Mouse (Mus musculus): ENCODE measurements at regions not wholly inside any gene's neighbourhood (a gene's known extent, or its start where the extent isn't known, plus 50 kb on each side); places are given as distances from the start of the nearest gene placed in this dataset.

- no peak for DNase-seq (ENCODE audit: low spot score in 2 of 2)
Measured at GRCm38 (mm10) chr11:63753260-63753659, 168.8 kb downstream of the Hs3st3b1 start.

DNA sequence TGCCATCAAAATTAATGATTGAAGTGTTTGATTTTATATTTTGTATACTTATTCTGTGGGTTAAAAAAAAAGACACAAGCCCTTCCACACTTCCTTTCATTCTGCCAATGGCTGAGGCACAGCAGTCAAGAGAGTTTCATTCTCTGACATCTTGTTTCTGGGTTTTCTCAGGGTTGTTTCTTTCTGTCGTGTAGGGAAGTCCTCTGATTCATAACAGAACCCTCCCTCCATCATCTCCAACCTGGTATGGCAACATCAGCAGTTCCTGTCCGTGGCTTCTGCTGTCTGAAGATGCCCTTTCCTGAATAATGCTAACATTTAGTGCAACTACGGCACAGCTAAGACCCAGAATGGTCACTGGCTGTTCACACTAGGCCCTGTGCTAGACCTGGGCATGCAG is 167.3 kb downstream of the Hs3st3b1 start:
- DNase-seq (ENCODE audit: low spot score in 2 of 2): no peak

- DNase-seq (ENCODE audit: low spot score in 2 of 2): no peak
Measured at GRCm38 (mm10) chr11:63758313-63758712, 163.8 kb downstream of the Hs3st3b1 start.

GRCm38 (mm10) chr11:63761561-63761960 is 160.5 kb downstream of the Hs3st3b1 start:
- DNase-seq (ENCODE audit: low spot score in 2 of 2): no peak

GRCm38 (mm10) chr11:63767631-63768250 is 154.3 kb downstream of the Hs3st3b1 start:
- DNase-seq (ENCODE audit: low spot score in 2 of 2): no peak

DNA sequence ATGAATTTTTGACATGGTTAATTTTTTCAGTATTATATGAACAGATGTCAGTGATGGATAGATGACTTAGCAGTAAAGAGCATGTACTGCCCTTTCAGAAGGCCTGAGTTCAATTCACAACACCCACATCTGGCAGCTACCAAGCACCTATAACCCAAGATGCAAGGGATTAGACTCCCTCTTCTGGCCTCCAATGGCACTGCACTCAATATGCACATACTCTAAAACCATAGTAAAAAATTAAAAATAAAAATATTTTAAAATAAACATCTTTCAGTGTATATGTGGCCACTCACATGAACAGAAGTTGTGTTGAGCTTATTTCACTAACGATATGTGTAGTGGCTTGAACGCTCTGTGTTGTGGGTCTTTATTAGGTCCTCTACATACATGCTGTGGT is 152.4 kb downstream of the Hs3st3b1 start:
- no peak for DNase-seq (ENCODE audit: low spot score in 2 of 2)

GRCm38 (mm10) chr11:63775382-63775781 is 146.7 kb downstream of the Hs3st3b1 start:
- DNase-seq (ENCODE audit: low spot score in 2 of 2): no peak

GRCm38 (mm10) chr11:63779371-63779770 is 142.7 kb downstream of the Hs3st3b1 start:
- DNase-seq (ENCODE audit: low spot score in 2 of 2): no peak

GRCm38 (mm10) chr11:63781967-63782915 is 139.8 kb downstream of the Hs3st3b1 start:
- DNase-seq (ENCODE audit: low spot score in 2 of 2): no peak

DNA sequence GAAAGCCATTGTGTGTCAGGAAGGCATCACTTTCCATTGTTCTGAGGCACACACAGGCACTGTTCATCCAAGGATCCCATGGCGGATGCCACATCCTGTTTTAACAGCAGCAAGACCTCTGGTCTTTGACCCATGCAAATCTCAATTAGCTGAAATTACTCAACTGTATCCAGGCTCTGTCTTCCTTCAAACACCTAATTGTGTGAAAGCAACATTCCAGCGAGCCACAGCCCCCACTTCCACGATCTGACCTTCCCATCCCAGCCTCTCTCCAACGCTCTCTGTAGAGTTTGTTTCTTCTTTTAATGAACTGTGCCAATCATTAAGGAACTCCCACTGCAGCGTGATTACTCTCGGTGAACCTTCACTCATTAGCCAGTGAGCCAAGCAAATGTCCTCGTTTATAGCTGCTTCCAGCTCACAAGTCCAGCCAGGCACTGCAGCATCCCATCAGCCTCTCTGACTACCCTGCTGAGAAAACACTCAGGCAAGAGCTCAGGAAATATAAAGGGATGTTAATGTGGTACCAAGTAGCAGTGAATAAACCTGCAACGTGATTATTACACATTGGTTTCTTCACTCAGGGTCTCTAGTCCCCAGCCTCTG is 136.7 kb downstream of the Hs3st3b1 start:
- no peak for DNase-seq (ENCODE audit: low spot score in 2 of 2)

GRCm38 (mm10) chr11:63785965-63786364 is 136.1 kb downstream of the Hs3st3b1 start:
- no peak for DNase-seq (ENCODE audit: low spot score in 2 of 2)

DNA sequence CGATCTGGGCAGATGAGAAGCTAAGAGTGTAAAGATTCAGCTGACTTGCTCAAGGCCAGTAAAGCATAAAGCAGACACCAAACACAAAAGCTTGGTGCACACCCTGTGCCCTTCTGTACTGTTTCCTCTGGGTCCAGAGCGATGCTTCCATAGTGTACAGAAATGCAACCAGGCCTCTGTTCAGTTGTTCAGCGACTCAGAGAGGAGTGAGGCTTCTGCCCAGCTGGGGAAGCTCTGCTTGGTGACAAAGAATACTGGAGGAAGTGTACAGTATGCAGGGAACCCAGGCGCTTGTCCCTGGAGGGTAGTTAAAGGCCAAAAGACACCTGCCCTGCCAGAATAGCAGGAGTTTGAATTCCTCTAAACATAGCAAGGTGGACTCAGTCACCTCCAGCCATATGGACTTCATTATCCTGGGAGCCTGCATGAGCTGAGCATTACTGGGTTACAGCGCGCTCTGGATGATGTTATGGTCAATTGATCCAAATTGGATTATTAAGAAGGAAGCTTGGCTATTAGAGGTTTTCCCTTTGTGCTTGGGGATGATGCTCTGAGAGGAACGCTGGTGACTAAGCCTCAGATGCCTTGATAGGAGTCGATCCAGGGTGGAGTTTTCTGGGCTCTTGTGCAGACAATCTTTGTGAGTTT is 132.5 kb downstream of the Hs3st3b1 start:
- no peak for DNase-seq (ENCODE audit: low spot score in 2 of 2)

- no peak for DNase-seq (ENCODE audit: low spot score in 2 of 2)
Measured at GRCm38 (mm10) chr11:63791004-63791862, 130.9 kb downstream of the Hs3st3b1 start.

DNA sequence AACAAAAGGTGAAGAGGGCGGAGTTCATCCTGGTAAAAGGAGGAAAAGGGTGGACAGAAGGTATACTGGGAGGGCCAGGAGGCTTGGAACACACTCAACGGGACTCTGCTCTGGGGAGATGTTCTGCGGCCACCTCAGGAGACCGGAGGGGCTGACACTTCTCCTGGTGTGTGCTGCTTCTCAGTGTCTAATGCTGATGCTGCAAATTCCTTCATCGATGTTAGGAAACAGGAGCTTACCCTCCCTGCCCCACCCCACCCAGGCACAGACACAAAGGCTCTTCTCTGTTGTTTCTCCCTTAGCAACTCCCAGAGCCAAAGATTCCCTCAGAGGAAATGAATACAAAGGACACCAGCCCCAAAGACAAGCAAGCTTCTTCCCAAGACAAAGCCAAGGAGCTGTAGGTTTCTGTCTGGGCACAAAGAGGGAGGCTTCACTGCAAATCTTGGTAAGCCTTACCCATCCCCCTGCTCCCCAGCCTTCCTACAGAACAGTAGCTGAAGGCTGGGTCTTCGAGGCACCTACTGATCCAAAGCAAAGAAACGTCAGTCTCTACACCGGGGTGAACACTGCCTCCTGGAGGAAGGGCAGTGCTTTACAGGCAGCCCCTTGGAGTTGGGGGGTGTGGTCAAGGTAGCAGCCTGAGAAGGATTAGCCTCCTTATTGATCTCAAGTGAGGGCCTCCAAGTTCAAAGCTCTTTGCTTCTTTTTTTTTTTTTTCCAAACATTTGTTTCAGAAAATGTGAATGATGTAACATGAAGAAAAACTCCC is 128.2 kb downstream of the Hs3st3b1 start:
- no peak for DNase-seq (ENCODE audit: low spot score in 2 of 2)

- DNase-seq (ENCODE audit: low spot score in 2 of 2): no peak
Measured at GRCm38 (mm10) chr11:63812146-63812545, 109.9 kb downstream of the Hs3st3b1 start.

DNA sequence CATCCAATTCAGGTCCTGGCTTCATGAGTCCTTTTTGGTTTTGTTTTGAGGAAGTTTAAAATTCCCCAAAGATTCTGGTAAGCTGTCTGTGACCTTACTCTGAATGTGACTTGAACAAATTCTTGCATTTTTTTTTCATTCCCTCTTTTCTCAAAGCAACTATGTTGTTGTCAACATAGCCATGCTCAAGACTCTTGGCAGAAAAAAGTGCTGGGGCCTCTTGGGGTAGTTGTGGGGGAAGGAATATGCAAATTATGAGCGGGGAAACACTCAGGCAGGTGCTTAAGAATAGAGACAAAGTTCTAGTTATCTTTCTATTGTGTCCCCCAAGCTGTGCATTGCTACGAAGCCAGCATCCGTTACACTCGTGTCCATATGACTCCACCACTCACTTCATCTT is 99.2 kb downstream of the Hs3st3b1 start:
- no peak for DNase-seq (ENCODE audit: low spot score in 2 of 2)

DNA sequence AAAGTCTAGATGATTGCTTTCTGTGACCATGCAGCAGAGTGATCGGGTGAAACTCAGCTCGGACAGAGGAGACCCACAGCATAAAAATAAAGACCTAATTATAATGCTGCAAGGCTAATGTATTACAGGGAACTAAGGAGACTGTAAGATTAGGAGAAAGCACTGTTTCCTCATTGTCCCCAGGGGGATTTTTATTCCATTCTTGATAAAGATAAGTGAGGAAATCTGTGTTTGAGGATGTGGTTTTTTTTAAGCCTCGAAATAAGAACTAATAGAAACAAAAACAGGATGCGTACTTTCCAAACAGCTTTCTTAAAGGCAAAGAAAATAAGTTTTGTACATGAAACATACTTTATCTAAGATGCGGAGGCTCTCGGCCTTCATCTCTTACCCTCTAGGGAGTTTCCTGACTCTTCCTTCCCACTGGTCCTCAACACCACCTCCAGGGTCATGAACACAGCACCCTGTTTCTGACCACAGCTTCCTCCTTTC is 94.8 kb downstream of the Hs3st3b1 start:
- no peak for DNase-seq (ENCODE audit: low spot score in 2 of 2)

GRCm38 (mm10) chr11:63833480-63833879 is 88.6 kb downstream of the Hs3st3b1 start:
- no peak for DNase-seq (ENCODE audit: low spot score in 2 of 2)

DNA sequence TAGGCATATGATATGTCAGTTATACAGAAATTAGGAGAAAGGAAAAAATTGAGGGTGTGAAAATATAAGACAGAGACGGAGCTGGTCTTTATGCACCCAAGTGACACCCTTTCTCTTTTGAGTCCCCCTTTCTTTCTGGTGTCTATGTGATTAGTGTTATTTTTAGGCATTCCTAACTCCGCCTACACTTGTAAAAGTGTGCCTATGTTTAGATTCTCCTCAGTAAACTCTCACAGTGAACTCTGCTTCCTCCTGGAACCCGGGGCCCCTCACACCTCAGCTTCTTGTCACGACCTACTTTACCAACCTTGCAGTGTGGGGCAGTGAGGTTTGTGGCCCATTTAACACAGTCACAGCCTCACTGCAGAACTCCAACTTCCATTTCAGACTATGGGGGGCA is 88.0 kb downstream of the Hs3st3b1 start:
- DNase-seq (ENCODE audit: low spot score in 2 of 2): no peak

GRCm38 (mm10) chr11:63834631-63835030 is 87.5 kb downstream of the Hs3st3b1 start:
- no peak for DNase-seq (ENCODE audit: low spot score in 2 of 2)

Measured in spleen, postnatal 14 days (tissue).